Mouse (Mus musculus): ENCODE data around the gene Ttn.

- TF ChIP-seq POLR2A (IDR thresholded peaks at IDR 0.05; ENCODE audit: insufficient read depth, low read depth, low read length) = no peak
- no peak for TF ChIP-seq CTCF (IDR thresholded peaks at IDR 0.05; ENCODE audit: insufficient read depth, low read depth, low read length)
Measured at GRCm38 (mm10) chr2:77003148-77003547, 20.8 kb upstream of the Ttn start.
